Mouse (Mus musculus): ENCODE results near the gene Thap3. TPM values are rescaled to one million over a fixed set of nuclear protein-coding genes. Genes with fewer than 3 reads are reported as not detected.
A peak's percentile ranks its signal among the peaks of the same experiment; 100 is the strongest.
"Not testable (repeated sequence)": the region's sequence is repeated elsewhere in the genome, so short reads cannot be mapped to it uniquely, and the experiment has no call there.

Gene Thap3
- 10 to 100 TPM; 12.4 to 15.8 (median 13.6) TPM for total RNA-seq (2022)

DNA sequence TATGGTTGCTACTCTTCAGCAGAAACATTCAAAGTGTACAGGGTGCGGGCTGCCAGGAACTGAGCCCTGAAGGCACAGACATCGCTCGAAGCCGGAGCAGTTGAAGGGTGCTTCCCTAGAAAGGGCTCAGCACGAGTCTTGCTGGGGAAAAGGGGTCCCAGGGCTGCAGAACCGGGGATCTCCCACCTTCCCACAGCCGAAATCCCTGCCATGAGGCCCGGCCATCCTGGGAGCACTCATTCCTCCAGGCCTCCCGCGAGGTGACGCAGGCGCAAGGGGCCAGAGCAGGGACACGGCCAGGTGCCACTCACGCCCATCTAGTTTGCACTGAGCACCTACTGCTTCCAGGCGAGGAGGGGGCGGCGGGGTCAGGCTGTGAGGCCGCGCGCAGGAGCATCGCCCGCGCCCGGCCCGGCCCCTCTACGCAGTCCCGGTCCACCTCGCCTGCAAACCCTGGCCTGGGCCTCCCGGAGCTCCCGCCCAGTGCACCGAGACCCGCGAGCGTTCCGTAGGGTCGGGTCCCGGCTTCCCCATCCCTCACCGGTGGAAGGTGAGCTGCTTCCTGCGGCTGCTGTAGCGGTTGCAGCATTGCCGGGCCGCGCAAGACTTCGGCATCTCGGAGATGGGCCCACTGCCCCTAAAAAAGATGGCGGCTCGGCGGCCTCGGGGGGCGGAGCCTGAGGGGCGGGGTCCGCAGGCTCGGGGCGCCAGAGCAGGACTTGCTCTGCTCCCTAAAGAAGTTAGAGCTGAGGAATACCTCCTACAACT, at the start of gene Thap3:
Gene Thap3 (minus strand): TSS at position 656 of the 768 bp plus-strand sequence.
- DNase-seq (ENCODE audit: low spot score) = peak; percentile 80

GRCm38 (mm10) chr4:152038225-152038984, 49.6 kb upstream of the Thap3 start, which contains the start of gene Tas1r1:
Gene Tas1r1 (minus strand): TSS chr4:152038568.
- DNase-seq (ENCODE audit: low spot score) = no peak

DNA sequence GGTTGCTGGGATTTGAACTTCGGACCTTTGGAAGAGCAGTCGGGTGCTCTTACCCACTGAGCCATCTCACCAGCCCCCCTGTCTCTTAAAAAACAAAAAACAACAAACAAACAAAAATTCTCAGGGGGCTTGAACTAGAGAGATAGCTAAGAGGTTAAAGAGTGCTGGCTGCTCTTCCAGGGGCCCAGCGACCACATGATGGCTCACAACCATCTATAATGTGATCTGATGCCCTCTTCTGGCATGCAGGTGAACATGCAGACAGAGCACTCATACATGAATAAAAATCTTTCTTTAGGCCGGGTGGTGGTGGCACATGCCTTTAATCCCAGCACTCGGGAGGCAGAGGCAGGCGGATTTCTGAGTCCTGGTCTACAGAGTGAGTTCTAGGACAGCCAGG, 47.7 kb upstream of the Thap3 start:
- DNase-seq (ENCODE audit: low spot score) = not testable (repeated sequence)

- no peak for DNase-seq (ENCODE audit: low spot score)
Measured at GRCm38 (mm10) chr4:152032922-152033321, 44.1 kb upstream of the Thap3 start.

- no peak for DNase-seq (ENCODE audit: low spot score)
Measured at GRCm38 (mm10) chr4:152029997-152030396, 41.2 kb upstream of the Thap3 start.

GRCm38 (mm10) chr4:152029087-152029486, 40.3 kb upstream of the Thap3 start:
- DNase-seq (ENCODE audit: low spot score) = no peak

GRCm38 (mm10) chr4:152028456-152028855, 39.7 kb upstream of the Thap3 start:
- no peak for DNase-seq (ENCODE audit: low spot score)

DNA sequence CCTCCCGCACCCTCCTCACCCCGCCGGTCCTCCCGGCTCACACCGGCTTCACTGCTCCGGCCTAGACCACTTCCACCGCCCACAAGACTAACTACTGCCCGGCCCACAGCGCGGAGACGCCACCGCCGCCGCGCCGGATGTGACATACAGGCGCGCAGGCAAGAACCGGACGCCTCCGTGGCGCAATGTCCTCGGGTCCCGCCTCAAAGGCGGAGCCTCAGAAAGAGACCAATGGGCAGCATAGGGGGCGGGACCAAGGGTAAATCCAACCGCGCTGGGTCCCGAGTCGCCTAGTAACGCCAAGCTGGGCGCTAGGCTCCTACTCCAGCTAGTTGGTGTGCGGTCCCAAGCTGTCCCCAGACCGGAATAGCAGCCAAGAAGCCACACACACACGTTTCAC, 38.7 kb upstream of the Thap3 start, which contains the start of gene Zbtb48:
Gene Zbtb48 (minus strand): TSS at position 148 of the 400 bp plus-strand sequence.
- peak; percentile 97 for DNase-seq (ENCODE audit: low spot score)

DNA sequence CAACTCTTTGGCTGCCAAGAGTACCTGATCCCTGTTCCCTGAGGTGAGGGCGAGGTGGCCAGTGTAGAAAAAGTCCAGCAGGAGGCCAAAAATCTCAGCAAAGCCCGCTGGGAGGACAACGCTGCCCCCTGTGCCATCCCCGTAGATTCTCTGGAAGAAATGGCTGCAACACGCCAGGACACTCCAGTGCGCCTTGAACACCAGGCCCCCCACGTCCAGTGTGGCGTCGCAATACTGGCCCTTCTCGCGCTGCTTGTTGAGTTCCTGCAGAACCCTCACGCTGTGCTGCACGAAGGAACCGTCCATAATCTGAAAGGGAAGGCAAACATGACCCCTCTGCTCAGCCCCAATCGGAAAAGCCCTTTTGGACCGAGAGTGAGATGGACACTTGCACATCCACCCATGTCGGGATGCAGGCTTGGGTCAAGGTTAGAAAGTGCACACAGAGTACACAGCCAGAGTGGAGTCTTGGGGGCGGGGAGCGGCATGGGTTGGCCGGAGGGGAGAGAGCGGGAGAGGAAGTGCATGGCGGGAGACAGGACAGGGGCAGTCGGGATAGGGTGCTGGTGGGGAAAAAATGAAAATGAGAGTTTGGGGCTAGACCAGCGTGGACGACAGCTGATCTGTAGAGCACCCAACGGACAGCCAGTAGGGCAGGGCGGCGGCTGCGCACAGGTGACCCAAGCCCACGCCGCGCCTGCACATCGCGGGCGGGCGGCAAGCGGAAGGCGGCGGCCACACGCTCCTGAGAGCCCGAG, 38.1 kb upstream of the Thap3 start:
- no peak for DNase-seq (ENCODE audit: low spot score)

DNA sequence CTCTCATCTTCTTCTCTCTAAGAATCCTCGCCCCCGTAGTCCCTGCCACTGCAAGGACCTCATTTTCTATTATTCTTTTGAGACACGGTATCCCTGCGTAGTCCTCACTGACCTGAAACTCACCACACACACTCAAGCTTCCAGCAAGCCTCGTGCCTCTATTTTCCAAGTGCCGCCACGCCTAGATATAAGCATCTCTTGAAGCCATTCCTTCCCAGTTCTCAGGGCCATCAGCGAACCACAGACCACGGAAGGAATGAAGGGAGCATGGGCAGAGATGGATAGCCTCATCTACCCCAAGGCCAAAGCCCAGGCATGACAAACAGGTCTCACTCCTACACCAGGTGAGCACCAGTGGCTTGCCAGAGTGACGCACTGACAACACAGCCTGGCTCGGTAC, 35.7 kb upstream of the Thap3 start:
- DNase-seq (ENCODE audit: low spot score) = no peak

DNA sequence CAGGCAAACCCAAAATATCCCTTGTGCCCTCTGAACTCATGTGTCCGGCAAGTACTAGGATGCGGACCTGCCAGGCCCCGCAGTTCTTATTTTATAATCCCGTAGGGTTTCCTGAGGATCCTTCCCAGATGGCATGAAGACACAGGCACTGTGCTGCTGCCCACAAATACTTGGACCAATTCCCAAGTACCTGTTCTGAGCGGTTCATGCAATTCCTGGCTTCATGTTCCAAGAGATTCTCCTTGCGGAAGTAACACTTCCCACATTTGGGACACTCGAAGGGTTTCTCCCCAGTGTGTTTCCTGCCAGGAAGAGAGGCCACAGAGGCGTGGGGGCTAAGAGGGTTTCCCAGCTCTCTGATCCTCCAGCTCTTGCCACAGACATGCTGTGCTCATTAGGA, 33.7 kb upstream of the Thap3 start:
- DNase-seq (ENCODE audit: low spot score) = no peak

DNA sequence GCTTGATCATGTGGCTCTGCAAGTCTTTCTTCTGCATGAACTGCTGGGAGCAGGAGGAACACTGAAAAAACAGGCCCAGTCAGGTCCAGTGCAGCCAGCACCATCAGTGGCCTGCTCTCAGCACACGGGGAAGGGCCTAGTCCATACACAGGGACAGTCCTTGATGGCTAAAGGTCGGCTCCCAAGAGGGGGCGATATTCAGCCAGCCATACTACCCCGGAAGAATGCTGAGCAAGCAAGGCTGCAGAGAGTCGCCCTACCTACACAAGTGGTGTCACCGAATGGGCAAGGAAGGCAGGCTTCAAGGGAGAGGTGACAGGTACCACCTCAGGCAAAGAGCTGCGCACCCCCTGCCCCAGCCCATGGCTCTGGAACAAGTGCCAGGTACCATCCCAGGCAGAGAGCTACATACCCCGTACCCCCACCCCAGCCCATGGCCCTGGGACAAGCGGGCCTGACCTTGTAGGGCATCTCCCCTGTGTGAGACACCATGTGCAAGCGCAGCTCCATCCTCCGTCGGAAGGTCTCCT, 32.8 kb upstream of the Thap3 start:
- no peak for DNase-seq (ENCODE audit: low spot score)

DNA sequence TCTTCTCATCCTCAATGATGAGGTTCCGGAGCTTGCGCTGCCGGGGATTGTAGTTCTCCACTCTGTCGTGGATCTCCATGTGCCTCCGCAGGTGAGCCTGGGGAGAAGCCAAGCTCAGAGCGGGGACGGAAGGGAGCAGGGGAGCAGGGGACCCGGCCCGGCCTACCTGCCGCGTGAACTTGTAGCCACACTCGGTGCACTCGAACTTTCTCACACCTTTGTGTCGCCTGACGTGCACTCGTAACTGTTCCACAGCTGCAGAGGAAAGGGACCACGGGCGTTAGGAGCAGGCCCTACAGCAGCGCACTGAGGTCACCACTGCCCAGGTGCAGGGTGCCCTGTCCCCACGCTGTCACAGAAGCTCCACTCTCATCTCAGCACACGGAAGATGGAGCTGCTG, 31.2 kb upstream of the Thap3 start:
- DNase-seq (ENCODE audit: low spot score) = no peak

DNA sequence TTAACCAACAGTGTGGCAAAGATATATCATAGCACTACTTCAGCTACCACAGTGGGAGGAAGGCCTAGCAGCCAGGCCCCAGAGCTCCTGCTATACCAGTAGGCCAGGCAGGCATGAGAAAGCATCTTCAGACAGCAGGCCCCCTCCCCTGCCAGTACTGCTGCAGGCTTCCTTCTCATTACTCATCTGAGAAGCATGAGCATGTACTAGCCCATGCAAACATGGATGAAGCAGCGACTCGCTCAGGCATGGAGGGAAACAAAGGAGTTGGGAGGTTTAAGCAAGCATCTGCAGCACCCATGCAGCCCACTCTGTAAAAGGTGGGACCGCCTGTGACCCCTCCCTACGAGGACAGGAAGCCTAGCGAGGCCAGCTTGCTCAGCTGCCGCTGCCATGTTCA, 30.3 kb upstream of the Thap3 start:
- DNase-seq (ENCODE audit: low spot score) = no peak

DNA sequence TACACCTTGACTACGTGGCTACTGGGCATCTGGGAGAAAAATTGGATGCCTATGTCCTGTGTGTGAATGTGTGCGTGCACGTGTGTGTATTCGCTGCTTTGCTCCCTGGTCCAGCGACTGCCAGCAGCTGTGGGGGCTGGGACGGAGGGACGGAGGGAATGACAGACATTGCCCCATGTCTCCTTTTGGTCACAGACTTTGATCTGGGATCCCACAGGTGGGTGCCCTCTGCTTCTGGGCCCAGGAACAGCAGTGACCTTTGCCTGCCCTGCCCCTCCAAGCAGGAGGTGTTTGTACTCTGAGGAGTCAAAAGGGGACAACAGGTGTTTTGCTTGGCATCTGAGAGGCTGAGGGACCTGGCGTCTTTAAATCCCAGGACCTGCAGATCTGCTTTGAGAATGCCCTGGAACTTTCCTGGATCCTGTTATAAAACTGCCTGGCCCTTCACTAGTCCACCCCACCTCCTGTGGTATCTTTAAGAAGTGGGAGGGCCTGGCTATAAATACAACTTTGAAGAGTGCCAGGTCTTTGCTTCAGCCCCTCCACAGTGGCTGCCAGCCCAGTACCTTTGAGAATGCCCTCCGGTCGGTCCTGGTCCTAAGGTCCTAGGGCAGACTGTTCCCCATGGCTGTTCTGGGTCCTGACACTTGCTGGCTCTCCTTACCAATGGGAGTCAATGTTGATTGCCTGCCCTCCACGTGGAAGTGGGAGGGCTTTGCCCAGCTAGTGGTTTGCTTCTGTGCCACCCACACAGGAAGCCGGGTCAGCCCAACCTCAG, 24.4 kb upstream of the Thap3 start:
- peak; percentile 69 for DNase-seq (ENCODE audit: low spot score)

DNA sequence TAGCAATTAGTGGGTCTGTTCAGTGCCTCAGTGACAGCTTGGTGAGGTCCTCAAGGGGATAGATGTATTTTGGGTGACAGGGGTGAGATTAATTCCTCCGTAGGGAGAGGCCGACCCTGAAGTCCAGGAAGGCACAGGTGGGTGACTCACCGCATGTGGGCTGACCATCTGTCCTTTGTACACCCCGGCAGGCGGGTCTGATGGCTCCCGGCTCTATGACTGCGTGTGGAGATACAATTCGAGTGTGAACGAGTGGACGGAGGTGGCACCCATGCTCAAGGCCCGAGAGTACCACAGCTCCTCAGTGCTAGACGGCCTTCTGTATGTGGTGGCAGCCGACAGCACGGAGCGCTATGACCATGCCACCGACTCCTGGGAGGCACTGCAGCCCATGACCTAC, 23.3 kb upstream of the Thap3 start:
- DNase-seq (ENCODE audit: low spot score) = no peak

GRCm38 (mm10) chr4:152011171-152011760, 22.5 kb upstream of the Thap3 start:
- no peak for DNase-seq (ENCODE audit: low spot score)

GRCm38 (mm10) chr4:152010707-152011134, 21.9 kb upstream of the Thap3 start:
- DNase-seq (ENCODE audit: low spot score) = no peak

GRCm38 (mm10) chr4:152010091-152010706, 21.4 kb upstream of the Thap3 start:
- DNase-seq (ENCODE audit: low spot score) = peak; percentile 63
